Mouse (Mus musculus) heart, adult 10 weeks (tissue): ENCODE measurements around the gene Ablim2. TPM values are rescaled to one million over a fixed set of nuclear protein-coding genes. Genes with fewer than 3 reads are reported as not detected.

Experiments
- polyA plus RNA-seq: library from polyadenylated mRNA; stranded (reverse); fragments of 350-450 nt; fragmentation: Illumina TruSeq; extraction: RNeasy Lipid Tissue Mini Kit (QIAGEN cat#74804); gene quantifications from one replicate; pipeline ENCODE4 v1.2.3, GENCODE M21; 2014; ENCODE audit warnings: low read depth, low replicate concordance

Gene Ablim2
- polyA plus RNA-seq = 30.5 TPM

GRCm38 (mm10) chr5:35757639-35758001, at the start of gene Ablim2:
Gene Ablim2, plus strand, starts transcription at chr5:35757880.

GRCm38 (mm10) chr5:35739536-35740278, 18.0 kb upstream of the Ablim2 start, which contains the start of gene Sh3tc1:
Gene Sh3tc1, minus strand, starts transcription at chr5:35739987.

GRCm38 (mm10) chr5:35893093-35893804, 135.6 kb downstream of the Ablim2 start, which contains the start of gene Afap1:
Gene Afap1, plus strand, starts transcription at chr5:35893319.

Other genes starting within 250 kb of the Ablim2 start
- 0.84 TPM for gene Cpz, start 232.2 kb upstream of the Ablim2 start, polyA plus RNA-seq
- 1.8 TPM for gene Trmt44, start 182.8 kb upstream of the Ablim2 start, polyA plus RNA-seq
- gene Acox3, start 174.8 kb upstream of the Ablim2 start, polyA plus RNA-seq = 27.1 TPM
- gene Htra3, start 78.1 kb upstream of the Ablim2 start, polyA plus RNA-seq = 92.5 TPM
- gene Sh3tc1, start 17.9 kb upstream of the Ablim2 start, polyA plus RNA-seq = 11.0 TPM
- 7.7 TPM for gene Afap1, start 135.4 kb downstream of the Ablim2 start, polyA plus RNA-seq